Mouse (Mus musculus): ENCODE results near the gene Lurap1.

Gene Lurap1

GRCm38 (mm10) chr4:116151238-116151637, at the start of gene Lurap1:
Lurap1 (minus strand) TSS chr4:116151338.
- no peak for DNase-seq (ENCODE audit: low spot score in 2 of 2)

GRCm38 (mm10) chr4:116198422-116198821, 47.3 kb upstream of the Lurap1 start:
- no peak for DNase-seq (ENCODE audit: low spot score in 2 of 2)

GRCm38 (mm10) chr4:116193583-116194383, 42.6 kb upstream of the Lurap1 start:
- DNase-seq (ENCODE audit: low spot score in 2 of 2), result no peak

- no peak for DNase-seq (ENCODE audit: low spot score in 2 of 2)
Measured at GRCm38 (mm10) chr4:116192286-116192835, 41.2 kb upstream of the Lurap1 start.

GRCm38 (mm10) chr4:116185083-116185482, 33.9 kb upstream of the Lurap1 start:
- DNase-seq (ENCODE audit: low spot score in 2 of 2), result no peak

- no peak for DNase-seq (ENCODE audit: low spot score in 2 of 2)
Measured at GRCm38 (mm10) chr4:116182745-116183144, 31.6 kb upstream of the Lurap1 start.

- DNase-seq (ENCODE audit: low spot score in 2 of 2), result no peak
Measured at GRCm38 (mm10) chr4:116182079-116182478, 30.9 kb upstream of the Lurap1 start.

GRCm38 (mm10) chr4:116177140-116177539, 26.0 kb upstream of the Lurap1 start:
- no peak for DNase-seq (ENCODE audit: low spot score in 2 of 2)

- peak; percentile 67 to 68 for DNase-seq (ENCODE audit: low spot score in 2 of 2)
Measured at GRCm38 (mm10) chr4:116176543-116176988, 25.4 kb upstream of the Lurap1 start.

GRCm38 (mm10) chr4:116175711-116176542, 24.8 kb upstream of the Lurap1 start:
- peak in 1 of 2 experiments; percentile 53 for DNase-seq (ENCODE audit: low spot score in 2 of 2)

GRCm38 (mm10) chr4:116175136-116175535, 24.0 kb upstream of the Lurap1 start:
- DNase-seq (ENCODE audit: low spot score in 2 of 2), result no peak

GRCm38 (mm10) chr4:116174466-116175116, 23.5 kb upstream of the Lurap1 start:
- no peak for DNase-seq (ENCODE audit: low spot score in 2 of 2)

- no peak for DNase-seq (ENCODE audit: low spot score in 2 of 2)
Measured at GRCm38 (mm10) chr4:116173752-116174151, 22.6 kb upstream of the Lurap1 start.

GRCm38 (mm10) chr4:116173072-116173471, 21.9 kb upstream of the Lurap1 start, which contains the start of the genes 1700042G07Rik and Gm49337:
1700042G07Rik (plus strand) TSS chr4:116173372.
Gm49337 (plus strand) TSS chr4:116173384.
- no peak for DNase-seq (ENCODE audit: low spot score in 2 of 2)

- DNase-seq (ENCODE audit: low spot score in 2 of 2), result no peak
Measured at GRCm38 (mm10) chr4:116169353-116169672, 18.2 kb upstream of the Lurap1 start.

- DNase-seq (ENCODE audit: low spot score in 2 of 2), result peak in 1 of 2 experiments; percentile 61
Measured at GRCm38 (mm10) chr4:116168617-116169352, 17.6 kb upstream of the Lurap1 start.

- no peak for DNase-seq (ENCODE audit: low spot score in 2 of 2)
Measured at GRCm38 (mm10) chr4:116167404-116167803, 16.3 kb upstream of the Lurap1 start, which contains the start of gene Tspan1. Tspan1 (minus strand) TSS chr4:116167601.

- no peak for DNase-seq (ENCODE audit: low spot score in 2 of 2)
Measured at GRCm38 (mm10) chr4:116165708-116166407, 14.7 kb upstream of the Lurap1 start.

- no peak for DNase-seq (ENCODE audit: low spot score in 2 of 2)
Measured at GRCm38 (mm10) chr4:116164759-116165554, 13.8 kb upstream of the Lurap1 start.
